Mouse (Mus musculus): ENCODE data around the gene Avil. TPM values are rescaled to one million over a fixed set of nuclear protein-coding genes. Genes with fewer than 3 reads are reported as not detected.
A peak's percentile ranks its signal among the peaks of the same experiment; 100 is the strongest.

Gene Avil
- polyA plus RNA-seq, 1 experiment from 2014 or later = 10.7 TPM

GRCm38 (mm10) chr10:127050119-127050474 is 49.6 kb downstream of the Avil start:
- no peak overlapping the region for H3K9ac ChIP-seq (ENCODE audit: low read length)

GRCm38 (mm10) chr10:127054646-127055045 is 54.1 kb downstream of the Avil start:
- H3K36me3 ChIP-seq (ENCODE audit: control insufficient read depth, insufficient read depth, low read length) = peaks cover 6% of the 10 kb centered on the region; the same call in 1 of the 2 replicates
- H3K4me1 ChIP-seq (replicated peaks; ENCODE audit: control insufficient read depth, insufficient read depth) = no peaks in the 10 kb centered on the region
- H3K9me3 ChIP-seq (ENCODE audit: control insufficient read depth, low read length) = no peaks in the 10 kb centered on the region
- no peak overlapping the region for H3K27ac ChIP-seq (replicated peaks)
- H3K9ac ChIP-seq (ENCODE audit: low read length) = no peak overlapping the region
- no peak for ATAC-seq (ENCODE audit: low FRiP score, low TSS enrichment)
- no peak overlapping the region for H3K4me3 ChIP-seq (ENCODE audit: low read depth, low read length)
- 70% methylated on average over 4 of the region's 4 CpGs for WGBS
- no peak overlapping the region for H3K4me2 ChIP-seq (replicated peaks; ENCODE audit: low read depth)
- DNase-seq (ENCODE audit: low spot score) = no peak
- peak; percentile 8; the same call in 1 of the 2 replicates for TF ChIP-seq CTCF (IDR thresholded peaks at IDR 0.05; ENCODE audit: low read depth)
- no peak for TF ChIP-seq EP300 (optimal IDR thresholded peaks at IDR 0.05)
- peaks cover 3% of the 10 kb centered on the region; the same call in 1 of the 2 replicates for H3K27me3 ChIP-seq (ENCODE audit: control insufficient read depth, insufficient read depth, low read length)

More at GRCm38 (mm10) chr10:127050119-127050474, 49.6 kb downstream of the Avil start:
- Histone ChIP-seq H3K27me3 (ENCODE audit: control insufficient read depth, insufficient read depth, low read length) (peaks cover 4% of the 10 kb centered on the region; the same call in 1 of the 2 replicates), H3K9me3 (ENCODE audit: control insufficient read depth, low read length) (no peaks in the 10 kb centered on the region), H3K4me2 (replicated peaks; ENCODE audit: low read depth) (no peak overlapping the region), H3K36me3 (ENCODE audit: control insufficient read depth, insufficient read depth, low read length) (no peaks in the 10 kb centered on the region; the same call in 1 of the 2 replicates), H3K27ac (replicated peaks) (no peak overlapping the region), H3K4me1 (replicated peaks; ENCODE audit: control insufficient read depth, insufficient read depth) (peaks cover 5% of the 10 kb centered on the region; the same call in 1 of the 2 replicates), H3K4me3 (ENCODE audit: low read depth, low read length) (no peak overlapping the region)
- 17% methylated on average over 10 of the region's 10 CpGs for WGBS
- TF ChIP-seq CTCF (IDR thresholded peaks at IDR 0.05; ENCODE audit: low read depth) = no peak
- no peak for TF ChIP-seq EP300 (optimal IDR thresholded peaks at IDR 0.05)
- DNase-seq (ENCODE audit: low spot score) (no peak), ATAC-seq (ENCODE audit: low FRiP score, low TSS enrichment) (peak; percentile 18; the same call in 1 of the 2 replicates)

GRCm38 (mm10) chr10:127055406-127055805 is 54.9 kb downstream of the Avil start:
- Histone ChIP-seq H3K4me1 (replicated peaks; ENCODE audit: control insufficient read depth, insufficient read depth) (0 out of 2 replicates have a peak, but pooled peaks cover 2% of the 10 kb centered on the region), H3K27me3 (ENCODE audit: control insufficient read depth, insufficient read depth, low read length) (no peaks in the 10 kb centered on the region), H3K4me2 (replicated peaks; ENCODE audit: low read depth) (no peak overlapping the region), H3K27ac (replicated peaks) (no peak overlapping the region), H3K36me3 (ENCODE audit: control insufficient read depth, insufficient read depth, low read length) (peaks cover 6% of the 10 kb centered on the region; the same call in 1 of the 2 replicates), H3K9ac (ENCODE audit: low read length) (no peak overlapping the region), H3K4me3 (ENCODE audit: low read depth, low read length) (no peak overlapping the region), H3K9me3 (ENCODE audit: control insufficient read depth, low read length) (no peaks in the 10 kb centered on the region)
- 81% methylated on average over 8 of the region's 8 CpGs for WGBS
- DNase-seq (ENCODE audit: low spot score) (no peak), ATAC-seq (ENCODE audit: low FRiP score, low TSS enrichment) (no peak)
- no peak for TF ChIP-seq EP300 (optimal IDR thresholded peaks at IDR 0.05)
- no peak for TF ChIP-seq CTCF (IDR thresholded peaks at IDR 0.05; ENCODE audit: low read depth)

DNA sequence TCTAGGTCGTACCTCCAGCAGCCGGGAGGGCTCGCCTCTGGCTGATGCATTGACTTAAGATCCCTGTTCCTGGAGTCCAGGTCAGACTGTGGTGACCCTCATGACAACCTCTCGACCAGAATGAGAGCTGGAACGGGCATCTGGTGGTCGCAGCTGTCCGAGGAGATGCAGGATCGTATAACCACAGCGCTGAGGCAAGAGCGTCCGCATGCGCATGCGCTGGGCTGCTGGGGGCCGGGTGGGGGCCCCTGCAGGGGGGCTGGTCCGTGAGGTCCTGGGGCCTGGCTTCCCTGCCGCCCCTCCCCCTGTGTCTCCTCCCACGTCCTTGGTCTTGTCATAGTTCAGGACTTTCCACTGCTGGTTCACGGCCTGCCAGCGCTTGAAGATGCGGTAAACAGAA is 56.0 kb downstream of the Avil start:
- no peaks in the 10 kb centered on the region for H3K9me3 ChIP-seq (ENCODE audit: control insufficient read depth, low read length)
- DNase-seq (ENCODE audit: low spot score) = no peak
- no peak for TF ChIP-seq CTCF (IDR thresholded peaks at IDR 0.05; ENCODE audit: low read depth)
- no peak for TF ChIP-seq EP300 (optimal IDR thresholded peaks at IDR 0.05)
- H3K4me3 ChIP-seq (ENCODE audit: low read depth, low read length) = no peak overlapping the region
- no peak overlapping the region for H3K27ac ChIP-seq (replicated peaks)
- 80% methylated on average over 17 of the region's 20 CpGs for WGBS
- H3K9ac ChIP-seq (ENCODE audit: low read length) = no peak overlapping the region
- no peaks in the 10 kb centered on the region for H3K27me3 ChIP-seq (ENCODE audit: control insufficient read depth, insufficient read depth, low read length)
- 0 out of 2 replicates have a peak, but pooled peaks cover 2% of the 10 kb centered on the region for H3K4me1 ChIP-seq (replicated peaks; ENCODE audit: control insufficient read depth, insufficient read depth)
- H3K36me3 ChIP-seq (ENCODE audit: control insufficient read depth, insufficient read depth, low read length) = peaks cover 6% of the 10 kb centered on the region; the same call in 1 of the 2 replicates
- H3K4me2 ChIP-seq (replicated peaks; ENCODE audit: low read depth) = no peak overlapping the region
- ATAC-seq (ENCODE audit: low FRiP score, low TSS enrichment) = no peak

GRCm38 (mm10) chr10:127058161-127058560 is 57.7 kb downstream of the Avil start:
- H3K27ac ChIP-seq (replicated peaks) = no peak overlapping the region
- no peaks in the 10 kb centered on the region for H3K27me3 ChIP-seq (ENCODE audit: control insufficient read depth, insufficient read depth, low read length)
- H3K4me2 ChIP-seq (replicated peaks; ENCODE audit: low read depth) = peak overlapping the region; percentile 100
- WGBS = 4% methylated on average over 9 of the region's 9 CpGs
- H3K9me3 ChIP-seq (ENCODE audit: control insufficient read depth, low read length) = no peaks in the 10 kb centered on the region
- ATAC-seq (ENCODE audit: low FRiP score, low TSS enrichment) (no peak), DNase-seq (ENCODE audit: low spot score) (peak; percentile 78)
- no peak overlapping the region for H3K4me3 ChIP-seq (ENCODE audit: low read depth, low read length)
- 0 out of 2 replicates have a peak, but pooled peaks cover 4% of the 10 kb centered on the region for H3K4me1 ChIP-seq (replicated peaks; ENCODE audit: control insufficient read depth, insufficient read depth)
- H3K36me3 ChIP-seq (ENCODE audit: control insufficient read depth, insufficient read depth, low read length) = peaks cover 6% of the 10 kb centered on the region; the same call in 1 of the 2 replicates
- no peak overlapping the region for H3K9ac ChIP-seq (ENCODE audit: low read length)
- TF ChIP-seq CTCF (IDR thresholded peaks at IDR 0.05; ENCODE audit: low read depth) (peak; percentile 95), EP300 (optimal IDR thresholded peaks at IDR 0.05) (no peak)

DNA sequence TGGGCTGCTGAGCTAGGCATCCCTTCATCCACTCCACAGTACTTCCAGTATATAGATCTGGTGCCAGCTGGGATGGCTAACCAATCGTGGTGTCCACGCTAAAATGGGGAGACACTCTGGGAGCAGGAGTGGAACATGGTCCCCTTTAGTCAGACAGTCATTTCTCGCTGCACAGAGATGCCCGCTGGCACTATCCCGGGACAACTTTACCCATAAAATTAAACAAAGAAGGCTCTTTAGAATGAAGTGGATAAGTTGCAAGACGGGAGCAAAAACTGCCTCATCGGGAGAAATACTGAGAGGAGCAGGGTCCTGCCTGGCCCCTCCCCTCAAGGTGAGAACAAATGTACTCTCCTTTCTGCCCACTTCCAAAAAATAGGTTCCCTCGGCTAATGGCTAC is 58.2 kb downstream of the Avil start:
- Histone ChIP-seq H3K4me1 (replicated peaks; ENCODE audit: control insufficient read depth, insufficient read depth) (0 out of 2 replicates have a peak, but pooled peaks cover 4% of the 10 kb centered on the region), H3K27me3 (ENCODE audit: control insufficient read depth, insufficient read depth, low read length) (no peaks in the 10 kb centered on the region), H3K9ac (ENCODE audit: low read length) (no peak overlapping the region; the same call in 1 of the 2 replicates), H3K4me2 (replicated peaks; ENCODE audit: low read depth) (peak overlapping the region; percentile 100), H3K27ac (replicated peaks) (no peak overlapping the region), H3K9me3 (ENCODE audit: control insufficient read depth, low read length) (no peaks in the 10 kb centered on the region), H3K4me3 (ENCODE audit: low read depth, low read length) (peak overlapping the region; percentile 72; the same call in 1 of the 2 replicates), H3K36me3 (ENCODE audit: control insufficient read depth, insufficient read depth, low read length) (peaks cover 6% of the 10 kb centered on the region; the same call in 1 of the 2 replicates)
- no peak for DNase-seq (ENCODE audit: low spot score)
- 9% methylated on average over 8 of the region's 8 CpGs for WGBS
- no peak for ATAC-seq (ENCODE audit: low FRiP score, low TSS enrichment)
- no peak for TF ChIP-seq CTCF (IDR thresholded peaks at IDR 0.05; ENCODE audit: low read depth)
- TF ChIP-seq EP300 (optimal IDR thresholded peaks at IDR 0.05) = no peak

Data from stomach, postnatal 0 days (tissue).